Mouse (Mus musculus): ENCODE measurements around the gene Klhl30.

- no peak for TF ChIP-seq GATA1 (IDR thresholded peaks at IDR 0.05; ENCODE audit: borderline replicate concordance, low read length)
- no peak for TF ChIP-seq FLI1 (IDR thresholded peaks at IDR 0.05; ENCODE audit: low read length)
Observed at GRCm38 (mm10) chr1:91370055-91370454, 19.2 kb downstream of the Klhl30 start.
